Mouse (Mus musculus): Measurements from ENCODE around the gene Gm35549.

DNA sequence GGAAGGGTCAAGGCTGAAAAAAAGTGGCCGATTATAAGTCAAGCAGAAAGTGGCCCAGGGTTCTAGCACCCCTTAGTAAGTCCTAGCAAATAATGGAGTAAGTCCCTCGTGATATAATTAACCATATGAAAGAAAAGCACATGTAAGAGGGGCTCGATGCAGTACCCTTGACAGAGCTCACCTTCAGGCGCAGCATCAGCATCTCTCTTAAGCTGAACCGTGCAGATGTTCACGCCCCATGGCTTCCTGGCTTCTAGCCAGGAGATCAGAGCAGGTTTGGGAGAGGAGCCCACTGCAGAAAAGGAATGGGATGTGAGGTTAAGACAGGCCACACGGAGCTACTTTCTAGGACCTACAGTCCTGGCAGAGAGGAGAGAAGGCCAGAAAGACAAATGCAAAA is 10.7 kb upstream of the Gm35549 start:
- TF ChIP-seq CTCF (IDR thresholded peaks at IDR 0.05; ENCODE audit: insufficient read depth, low read depth, low read length) (no peak), POLR2A (IDR thresholded peaks at IDR 0.05; ENCODE audit: insufficient read depth, low read depth, low read length) (no peak)
